Mouse (Mus musculus): ENCODE data around the gene Ubac1. TPM values are rescaled to one million over a fixed set of nuclear protein-coding genes. Genes with fewer than 3 reads are reported as not detected.
A peak's percentile ranks its signal among the peaks of the same experiment; 100 is the strongest.

Ubac1 gene
- polyA plus RNA-seq, 1 experiment from 2014 or later: 82.3 TPM

DNA sequence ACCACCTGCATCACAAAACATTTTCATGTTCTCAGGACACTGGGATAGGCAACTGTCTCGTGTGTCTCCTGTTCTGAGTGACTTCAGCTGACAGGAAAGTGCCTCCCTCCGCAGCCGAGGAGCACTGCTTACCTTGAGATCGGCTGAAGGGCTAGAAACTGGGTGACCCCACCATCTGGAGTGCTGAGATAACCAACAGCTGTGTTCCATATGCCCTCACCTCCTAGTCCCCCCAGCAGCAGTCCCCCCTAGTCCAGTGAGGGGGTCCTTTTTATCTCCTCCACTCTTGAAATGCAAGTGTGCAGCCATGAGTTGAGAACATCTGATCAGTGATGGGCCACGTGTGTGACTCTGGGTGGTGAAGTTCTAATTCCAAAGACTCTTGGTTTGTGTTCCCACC, 27.3 kb upstream of the Ubac1 start:
- no peak for TF ChIP-seq CTCF (IDR thresholded peaks at IDR 0.05; ENCODE audit: low read depth)
- Histone ChIP-seq H3K4me3 (replicated peaks; ENCODE audit: low read depth, low read length) (no peak overlapping the region), H3K27ac (no peak overlapping the region), H3K27me3 (ENCODE audit: insufficient read depth, low read length) (no peaks in the 10 kb centered on the region), H3K4me1 (replicated peaks; ENCODE audit: insufficient read depth, low read length) (no peaks in the 10 kb centered on the region), H3K4me2 (ENCODE audit: low read length) (no peak overlapping the region), H3K9ac (ENCODE audit: low read depth, low read length) (no peak overlapping the region), H3K9me3 (replicated peaks; ENCODE audit: low read length) (no peaks in the 10 kb centered on the region), H3K36me3 (ENCODE audit: insufficient read depth, low read length) (no peaks in the 10 kb centered on the region)
- ATAC-seq (replicated peaks; ENCODE audit: low FRiP score, low read depth) (no peak), DNase-seq (ENCODE audit: low spot score) (no peak)
- 37% methylated on average over 5 of the region's 5 CpGs for WGBS

DNA sequence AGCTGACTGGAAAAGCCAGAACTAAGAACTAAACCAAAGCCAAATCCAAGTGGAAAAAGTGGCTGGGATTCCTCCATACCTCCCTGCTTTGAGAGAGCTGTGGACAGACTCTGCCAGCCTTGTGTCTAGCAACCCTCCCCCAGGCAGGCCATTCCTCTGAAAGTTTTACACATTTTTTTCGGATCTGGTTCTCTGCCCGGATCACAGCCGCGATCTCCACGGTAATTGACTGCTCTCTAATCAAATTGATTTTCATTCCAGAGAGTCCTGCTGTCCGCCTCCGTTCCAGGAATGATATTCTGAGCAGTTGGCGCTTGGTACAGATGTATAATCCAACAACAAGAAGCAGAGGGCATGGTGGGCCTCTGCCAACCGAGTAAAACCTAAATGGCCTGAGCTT, 22.7 kb upstream of the Ubac1 start:
- no peak overlapping the region for H3K9ac ChIP-seq (ENCODE audit: low read depth, low read length)
- no peaks in the 10 kb centered on the region for H3K27me3 ChIP-seq (ENCODE audit: insufficient read depth, low read length)
- no peak overlapping the region for H3K4me2 ChIP-seq (ENCODE audit: low read length)
- no peaks in the 10 kb centered on the region for H3K36me3 ChIP-seq (ENCODE audit: insufficient read depth, low read length)
- no peak overlapping the region for H3K4me3 ChIP-seq (replicated peaks; ENCODE audit: low read depth, low read length)
- ATAC-seq (replicated peaks; ENCODE audit: low FRiP score, low read depth) (no peak), DNase-seq (ENCODE audit: low spot score) (no peak)
- peaks cover 18% of the 10 kb centered on the region for H3K4me1 ChIP-seq (replicated peaks; ENCODE audit: insufficient read depth, low read length)
- WGBS: 76% methylated on average over 9 of the region's 9 CpGs
- no peaks in the 10 kb centered on the region for H3K9me3 ChIP-seq (replicated peaks; ENCODE audit: low read length)
- H3K27ac ChIP-seq: no peak overlapping the region
- no peak for TF ChIP-seq CTCF (IDR thresholded peaks at IDR 0.05; ENCODE audit: low read depth)

DNA sequence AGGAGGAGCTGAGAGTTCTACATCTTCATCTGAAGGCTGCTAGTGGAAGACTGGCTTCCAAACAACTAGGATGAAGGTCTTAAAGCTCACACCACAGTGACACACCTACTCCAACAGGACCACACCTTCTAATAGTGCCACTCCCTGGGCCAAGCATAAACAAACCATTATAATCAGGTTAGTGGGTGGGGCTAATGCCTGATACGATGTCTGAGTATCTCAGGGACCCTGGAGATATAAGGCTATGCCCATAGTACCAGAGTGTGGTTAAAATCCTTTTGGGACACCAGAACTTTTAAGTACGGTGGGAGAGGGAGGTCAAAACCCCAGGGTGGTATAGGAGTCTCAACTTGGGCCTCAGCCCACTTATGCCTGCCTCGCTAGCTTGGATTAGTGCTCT, 21.1 kb upstream of the Ubac1 start:
- ATAC-seq (replicated peaks; ENCODE audit: low FRiP score, low read depth) (no peak), DNase-seq (ENCODE audit: low spot score) (no peak)
- Histone ChIP-seq H3K36me3 (ENCODE audit: insufficient read depth, low read length) (no peaks in the 10 kb centered on the region), H3K27ac (no peak overlapping the region), H3K9me3 (replicated peaks; ENCODE audit: low read length) (no peaks in the 10 kb centered on the region), H3K4me3 (replicated peaks; ENCODE audit: low read depth, low read length) (no peak overlapping the region), H3K4me1 (replicated peaks; ENCODE audit: insufficient read depth, low read length) (peaks cover 18% of the 10 kb centered on the region), H3K9ac (ENCODE audit: low read depth, low read length) (no peak overlapping the region), H3K27me3 (ENCODE audit: insufficient read depth, low read length) (no peaks in the 10 kb centered on the region), H3K4me2 (ENCODE audit: low read length) (no peak overlapping the region)
- 90% methylated on average over 3 of the region's 3 CpGs for WGBS
- no peak for TF ChIP-seq CTCF (IDR thresholded peaks at IDR 0.05; ENCODE audit: low read depth)

DNA sequence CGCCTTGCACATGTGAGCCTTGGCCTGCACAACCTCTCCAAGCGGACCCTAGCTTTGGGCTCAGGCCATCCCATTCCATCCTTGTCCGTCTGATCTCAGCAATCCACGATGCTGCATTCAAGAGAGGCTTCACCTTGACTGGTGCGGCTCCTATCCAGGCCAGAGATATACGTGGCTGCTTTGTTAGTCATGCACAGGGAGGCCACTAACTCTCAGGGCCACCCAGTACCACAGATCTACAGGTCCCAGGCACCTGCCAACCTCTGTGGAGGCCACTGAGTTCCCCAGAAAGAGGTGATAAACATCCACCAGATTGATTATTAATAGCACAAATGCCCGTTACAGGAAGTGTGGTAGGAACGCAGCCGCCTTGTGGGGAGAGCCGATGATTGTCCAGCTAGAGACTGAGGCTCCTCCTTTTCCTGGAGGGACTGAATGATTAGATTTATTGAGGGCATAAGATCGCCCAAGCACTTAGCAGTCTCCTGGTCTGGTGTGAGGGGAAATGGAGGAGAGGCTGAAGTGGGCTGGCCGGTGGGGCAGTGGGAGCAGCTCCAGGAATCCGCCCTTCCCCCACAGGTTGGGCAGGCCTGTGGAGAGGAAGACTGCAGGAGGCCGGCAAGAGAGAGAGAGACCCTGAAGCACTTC, 19.7 kb upstream of the Ubac1 start:
- DNase-seq (ENCODE audit: low spot score): peak; percentile 92
- WGBS: 28% methylated on average over 14 of the region's 14 CpGs
- peak; percentile 65; the same call in 1 of the 2 replicates for ATAC-seq (replicated peaks; ENCODE audit: low FRiP score, low read depth)
- H3K4me1 ChIP-seq (replicated peaks; ENCODE audit: insufficient read depth, low read length): peaks cover 18% of the 10 kb centered on the region
- peak overlapping the region; percentile 17; the same call in 1 of the 2 replicates for H3K4me2 ChIP-seq (ENCODE audit: low read length)
- TF ChIP-seq CTCF (IDR thresholded peaks at IDR 0.05; ENCODE audit: low read depth): peak; percentile 41; the same call in 1 of the 2 replicates
- H3K9ac ChIP-seq (ENCODE audit: low read depth, low read length): no peak overlapping the region
- no peaks in the 10 kb centered on the region for H3K36me3 ChIP-seq (ENCODE audit: insufficient read depth, low read length)
- no peaks in the 10 kb centered on the region for H3K9me3 ChIP-seq (replicated peaks; ENCODE audit: low read length)
- no peaks in the 10 kb centered on the region for H3K27me3 ChIP-seq (ENCODE audit: insufficient read depth, low read length)
- peak overlapping the region; percentile 66 for H3K27ac ChIP-seq
- H3K4me3 ChIP-seq (replicated peaks; ENCODE audit: low read depth, low read length): no peak overlapping the region

DNA sequence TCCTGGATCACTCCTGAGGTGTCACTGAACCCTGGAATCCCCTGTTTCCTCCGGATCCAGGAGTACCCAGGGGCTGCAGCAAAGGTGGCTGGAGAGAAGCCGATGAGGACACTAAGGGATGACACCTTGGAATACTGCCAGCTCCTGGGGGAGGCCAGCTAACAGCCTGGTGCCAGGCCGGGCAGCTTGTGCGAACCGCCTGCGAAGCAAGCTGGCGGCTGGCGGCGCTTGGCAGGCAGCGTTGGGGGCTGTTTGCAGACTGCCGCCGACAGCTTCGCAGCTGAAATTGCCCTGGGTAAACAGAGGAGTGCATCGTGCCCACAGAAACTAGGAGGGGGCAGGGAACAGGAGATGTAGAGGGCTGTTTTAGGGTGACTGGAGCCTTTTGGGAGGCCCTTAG, 18.4 kb upstream of the Ubac1 start:
- no peak overlapping the region for H3K9ac ChIP-seq (ENCODE audit: low read depth, low read length)
- peak; percentile 27 for DNase-seq (ENCODE audit: low spot score)
- no peaks in the 10 kb centered on the region for H3K27me3 ChIP-seq (ENCODE audit: insufficient read depth, low read length)

DNA sequence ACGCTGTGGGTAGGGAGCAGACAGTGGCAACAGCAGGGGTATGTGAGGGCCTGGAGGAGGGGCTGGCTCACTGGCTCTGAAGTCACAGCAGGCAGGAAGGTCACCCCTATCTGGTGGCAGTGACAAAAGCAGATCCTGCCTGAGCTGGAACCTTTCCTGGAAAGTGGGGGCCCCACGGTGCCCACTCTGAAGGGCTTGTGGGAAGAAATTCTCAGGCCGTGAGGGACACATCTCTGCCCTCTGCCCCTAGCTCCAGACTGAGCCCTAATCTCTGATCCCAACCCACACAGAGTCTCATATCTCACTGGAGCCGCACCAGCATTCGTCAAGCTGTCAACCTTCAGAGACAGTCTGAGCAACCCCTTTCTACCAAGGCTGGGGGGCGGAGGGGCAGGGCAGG, 15.8 kb upstream of the Ubac1 start:
- ATAC-seq (replicated peaks; ENCODE audit: low FRiP score, low read depth) (no peak), DNase-seq (ENCODE audit: low spot score) (no peak)
- H3K36me3 ChIP-seq (ENCODE audit: insufficient read depth, low read length): no peaks in the 10 kb centered on the region
- H3K9me3 ChIP-seq (replicated peaks; ENCODE audit: low read length): no peaks in the 10 kb centered on the region
- TF ChIP-seq CTCF (IDR thresholded peaks at IDR 0.05; ENCODE audit: low read depth): no peak
- no peaks in the 10 kb centered on the region for H3K27me3 ChIP-seq (ENCODE audit: insufficient read depth, low read length)
- no peak overlapping the region for H3K9ac ChIP-seq (ENCODE audit: low read depth, low read length)
- WGBS: 31% methylated on average over 6 of the region's 6 CpGs
- no peak overlapping the region for H3K4me3 ChIP-seq (replicated peaks; ENCODE audit: low read depth, low read length)
- no peak overlapping the region for H3K4me2 ChIP-seq (ENCODE audit: low read length)
- H3K27ac ChIP-seq: no peak overlapping the region
- peaks cover 18% of the 10 kb centered on the region for H3K4me1 ChIP-seq (replicated peaks; ENCODE audit: insufficient read depth, low read length)

More for the DNA sequence above, 18.4 kb upstream of the Ubac1 start:
- no peak overlapping the region for H3K27ac ChIP-seq
- H3K4me3 ChIP-seq (replicated peaks; ENCODE audit: low read depth, low read length): no peak overlapping the region
- no peak for ATAC-seq (replicated peaks; ENCODE audit: low FRiP score, low read depth)
- no peak for TF ChIP-seq CTCF (IDR thresholded peaks at IDR 0.05; ENCODE audit: low read depth)
- H3K36me3 ChIP-seq (ENCODE audit: insufficient read depth, low read length): no peaks in the 10 kb centered on the region
- H3K4me2 ChIP-seq (ENCODE audit: low read length): no peak overlapping the region
- 47% methylated on average over 14 of the region's 14 CpGs for WGBS
- no peaks in the 10 kb centered on the region for H3K9me3 ChIP-seq (replicated peaks; ENCODE audit: low read length)
- H3K4me1 ChIP-seq (replicated peaks; ENCODE audit: insufficient read depth, low read length): peaks cover 18% of the 10 kb centered on the region

All from kidney, postnatal 0 days (tissue).